Mouse (Mus musculus): Measurements from ENCODE around the gene Pate2.

DNA sequence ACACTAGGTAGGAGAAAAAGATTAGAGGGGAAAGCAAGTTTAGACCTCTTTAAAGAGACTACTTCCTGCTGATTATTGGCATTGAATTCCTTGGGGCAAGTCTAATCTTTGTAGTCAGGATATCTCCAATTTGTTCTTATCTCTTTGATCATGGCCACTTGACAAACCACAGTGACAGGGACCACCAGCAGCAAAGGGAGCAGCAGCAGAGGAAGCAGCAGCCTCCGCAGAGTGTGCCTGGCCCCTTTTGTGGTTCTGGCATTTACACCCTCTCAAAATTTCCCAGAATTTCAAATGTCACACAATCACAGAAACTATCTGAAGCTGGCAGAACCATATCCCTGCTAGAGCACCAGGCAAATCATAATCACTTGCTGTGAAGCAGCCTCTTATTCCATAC, 17.6 kb downstream of the Pate2 start:
- TF ChIP-seq CTCF (conservative IDR thresholded peaks at IDR 0.05; ENCODE audit: low read length): no peak
- TF ChIP-seq POU5F1 (IDR thresholded peaks at IDR 0.05; ENCODE audit: borderline replicate concordance, low read length): no peak
- no peak for TF ChIP-seq NANOG (IDR thresholded peaks at IDR 0.05; ENCODE audit: borderline replicate concordance, low read length)
